8 mouse cellular contexts compared by ENCODE assay signal in the genomic region with DNA sequence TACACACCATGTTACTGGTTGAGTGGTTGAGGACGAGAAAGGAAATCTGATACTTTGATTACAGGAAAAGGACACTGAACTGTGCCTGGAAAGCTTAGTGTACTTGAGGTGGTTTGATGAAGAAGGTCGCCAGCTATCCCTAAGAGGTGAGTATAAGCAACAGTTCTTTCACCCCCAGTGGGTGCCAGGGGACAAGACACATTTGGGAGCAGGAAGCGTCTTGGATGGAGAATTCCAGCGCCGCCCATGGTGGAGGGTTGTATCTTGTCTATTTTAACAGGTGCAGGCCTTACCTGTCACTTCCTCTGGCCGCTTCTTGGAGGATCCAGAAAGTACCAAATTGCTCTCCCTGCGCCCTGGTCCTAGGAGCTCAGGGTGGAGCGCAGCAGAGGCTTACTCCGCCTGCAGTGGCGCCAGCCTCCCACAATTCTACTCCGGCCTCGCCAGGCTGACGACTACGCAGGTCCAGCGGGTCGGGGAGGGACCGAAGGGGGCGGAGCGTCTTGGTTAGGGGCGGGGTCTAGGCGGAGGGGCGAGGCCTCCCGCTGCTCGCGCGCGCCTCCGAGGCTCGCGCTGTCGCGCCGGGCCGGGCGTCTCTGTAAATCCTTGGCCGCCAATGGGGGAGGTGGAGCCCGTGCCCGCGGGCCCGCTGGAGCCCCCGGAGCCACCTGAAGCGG. TPM values are rescaled to one million over a fixed set of nuclear protein-coding genes. Genes with fewer than 3 reads are reported as not detected.
DNase-seq lines count a peak whose midpoint lies in the region; ATAC-seq lines count a peak whose summit lies in the region.

A gene (plus strand): TSS at position 540 of the 677 bp plus-strand sequence.

- peaks cover 14% of the 10 kb centered on the region for H3K36me3 ChIP-seq in heart, embryonic 14.5 days (ENCODE audit: control insufficient read depth, insufficient read depth, low read length)
- peaks cover 10% of the 10 kb centered on the region for H3K36me3 ChIP-seq in liver, embryonic 13.5 days
- H3K36me3 ChIP-seq in stomach, embryonic 16.5 days (ENCODE audit: control insufficient read depth, insufficient read depth, low read length), result no peaks in the 10 kb centered on the region

- H3K27me3 ChIP-seq in heart, embryonic 14.5 days (ENCODE audit: control insufficient read depth, insufficient read depth, low read length), result no peaks in the 10 kb centered on the region
- H3K27me3 ChIP-seq in liver, embryonic 13.5 days, result no peaks in the 10 kb centered on the region
- H3K27me3 ChIP-seq in stomach, embryonic 16.5 days (ENCODE audit: control insufficient read depth, insufficient read depth, low read length), result no peaks in the 10 kb centered on the region

- H3K4me1 ChIP-seq in brown adipose tissue, adult 24 weeks (ENCODE audit: control insufficient read depth, insufficient read depth, insufficient read length, low read length), result peaks cover 12% of the 10 kb centered on the region; the same call in 1 of the 2 replicates
- peaks cover 3 to 7% of the 10 kb centered on the region in 2 experiments; a peak in 1 of 4 replicates for H3K4me1 ChIP-seq in heart, embryonic 14.5 days (ENCODE audit: control insufficient read depth in 2 of 2, insufficient read depth in 2 of 2, low read length in 2 of 2)
- H3K4me1 ChIP-seq in liver, embryonic 13.5 days (replicated peaks), result peaks cover 83% of the 10 kb centered on the region
- peaks cover 8% of the 10 kb centered on the region for H3K4me1 ChIP-seq in stomach, embryonic 16.5 days (ENCODE audit: control insufficient read depth, insufficient read depth, low read length)

- H3K9me3 ChIP-seq in heart, embryonic 14.5 days (ENCODE audit: control insufficient read depth, low read length), result no peaks in the 10 kb centered on the region
- H3K9me3 ChIP-seq in liver, embryonic 13.5 days (replicated peaks), result no peaks in the 10 kb centered on the region
- H3K9me3 ChIP-seq in stomach, embryonic 16.5 days (replicated peaks; ENCODE audit: control insufficient read depth, low read length), result no peaks in the 10 kb centered on the region

- peak within 1 kb of the TSS; percentile 91 for H3K4me3 ChIP-seq in brown adipose tissue, adult 24 weeks (ENCODE audit: insufficient read depth, low read depth, low read length)
- H3K4me3 ChIP-seq in heart, embryonic 14.5 days (ENCODE audit: control insufficient read depth in 1 of 2, insufficient read depth in 1 of 2, low read depth in 1 of 2, low read length in 2 of 2), result peak within 1 kb of the TSS; percentile 80 to 87
- peak within 1 kb of the TSS; percentile 100 for H3K4me3 ChIP-seq in liver, embryonic 13.5 days (replicated peaks)
- peak within 1 kb of the TSS; percentile 93 for H3K4me3 ChIP-seq in stomach, embryonic 16.5 days (replicated peaks; ENCODE audit: low read length)

- peak within 1 kb of the TSS; percentile 88 for H3K9ac ChIP-seq in heart, embryonic 14.5 days (ENCODE audit: low read length)
- H3K9ac ChIP-seq in liver, embryonic 13.5 days, result peak within 1 kb of the TSS; percentile 100
- H3K9ac ChIP-seq in stomach, embryonic 16.5 days (ENCODE audit: low read length), result peak within 1 kb of the TSS; percentile 90

- DNase-seq in CD4-positive, CD25-positive, alpha-beta regulatory T cell, adult 2 months (ENCODE audit: low read depth, low spot score), result peak; percentile 93
- peak; percentile 87 for DNase-seq in fibroblast of lung, adult 2 months (ENCODE audit: low read depth)
- peak; percentile 97 for DNase-seq in kidney, postnatal 14 days
- peak; percentile 96 for DNase-seq in liver, embryonic 13.5 days
- peak; percentile 94 for DNase-seq in neural tube, embryonic 10.5 days (ENCODE audit: extremely low spot score, low spot score)

- peak within 1 kb of the TSS; percentile 57 for H3K27ac ChIP-seq in brown adipose tissue, adult 24 weeks (replicated peaks; ENCODE audit: low read depth, low read length)
- H3K27ac ChIP-seq in heart, embryonic 14.5 days (replicated peaks in 1 of 2; ENCODE audit: control insufficient read depth in 1 of 2, insufficient read depth in 1 of 2, low read depth in 2 of 2, low read length in 2 of 2), result peak within 1 kb of the TSS; percentile 71 to 88
- peak within 1 kb of the TSS; percentile 97 for H3K27ac ChIP-seq in liver, embryonic 13.5 days
- peak within 1 kb of the TSS; percentile 87 for H3K27ac ChIP-seq in stomach, embryonic 16.5 days (ENCODE audit: low read length)

- WGBS in heart, embryonic 14.5 days, result under 1% methylated on average over 42 of the region's 42 CpGs
- WGBS in liver, embryonic 13.5 days (ENCODE audit: insufficient replicate concordance), result 2% methylated on average over 32 of the region's 42 CpGs
- WGBS in stomach, embryonic 16.5 days, result under 1% methylated on average over 42 of the region's 42 CpGs

- peak; percentile 99 for ATAC-seq in heart, embryonic 14.5 days (ENCODE audit: insufficient number of reproducible peaks, insufficient read depth, low FRiP score, low read depth)
- ATAC-seq in liver, embryonic 13.5 days (ENCODE audit: low read depth), result peak; percentile 91
- ATAC-seq in stomach, embryonic 16.5 days (ENCODE audit: insufficient read depth, low FRiP score), result peak; percentile 99

- peak within 1 kb of the TSS; percentile 92 for H3K4me2 ChIP-seq in heart, embryonic 14.5 days (ENCODE audit: low read length)
- peak within 1 kb of the TSS; percentile 90 for H3K4me2 ChIP-seq in liver, embryonic 13.5 days
- peak within 1 kb of the TSS; percentile 94 for H3K4me2 ChIP-seq in stomach, embryonic 16.5 days (ENCODE audit: low read depth, low read length)

RNA-seq across cellular contexts. Expression of the gene that starts here (rescaled TPM):
- 2.3 and 2.4 TPM in 2 replicates for polyA plus RNA-seq in brown adipose tissue, adult 24 weeks (2012; ENCODE audit: insufficient read depth, insufficient read length, missing spikeins)
- 1.9 and 2.0 TPM in 2 replicates for polyA plus RNA-seq in heart, embryonic 14.5 days (2014; fragmentation: Nextera tagmentation; extraction: Ambion mirVana)
- polyA plus RNA-seq in liver, embryonic 13.5 days (2015; fragmentation: Nextera tagmentation; extraction: Ambion mirVana), result 2.7 and 3.2 TPM in 2 replicates
- 2.8 TPM in 2 replicates for polyA plus RNA-seq in stomach, embryonic 16.5 days (2015; fragmentation: Nextera tagmentation; extraction: Ambion mirVana)

Comparison
In these comparisons a context has a peak if more than half of its experiments do, and no peak if none do; other contexts are left out.
1. Peak in every context shown above with its lines: DNase-seq, ATAC-seq, H3K4me3 ChIP-seq and H3K27ac ChIP-seq.